Mouse (Mus musculus) limb, embryonic 12.5 days (tissue): Measurements from ENCODE around the gene Fam78a. TPM values are rescaled to one million over a fixed set of nuclear protein-coding genes. Genes with fewer than 3 reads are reported as not detected.

Source experiments
- ATAC-seq: fragments of 200-750 bp; cut with Nextera tagmentation; 2 replicates; pipeline ENCODE4 v1.8.0; 2017; ENCODE audit warnings: low read depth, moderate TSS enrichment; ENCODE audit not compliant: insufficient number of reproducible peaks, insufficient read depth, low FRiP score, low TSS enrichment
- H3K27ac ChIP-seq: fragments of 300-500 bp; sonication (generic); 2 replicates; pipeline ENCODE4 v1.5.1; 2016; ENCODE audit warnings: mild to moderate bottlenecking, moderate library complexity
- H3K27me3 ChIP-seq: fragments of 300-500 bp; sonication (generic); 2 replicates; pipeline ENCODE4 v1.6.1; 2016; ENCODE audit warnings: mild to moderate bottlenecking, moderate library complexity
- H3K36me3 ChIP-seq: fragments of 300-500 bp; sonication (generic); 2 replicates; pipeline ENCODE4 v1.6.1; 2016; ENCODE audit warnings: mild to moderate bottlenecking, moderate library complexity
- H3K4me1 ChIP-seq: fragments of 300-500 bp; sonication (generic); replicated peaks from 2 replicates; pipeline ENCODE4 v1.6.1; 2016
- H3K4me2 ChIP-seq: fragments of 300-500 bp; sonication (generic); 2 replicates; pipeline ENCODE4 v1.6.1; 2016; ENCODE audit warnings: mild to moderate bottlenecking, moderate library complexity
- H3K4me3 ChIP-seq: fragments of 300-500 bp; sonication (generic); replicated peaks from 2 replicates; pipeline ENCODE4 v1.5.1; 2016; ENCODE audit warnings: mild to moderate bottlenecking
- H3K9ac ChIP-seq: fragments of 300-500 bp; sonication (generic); replicated peaks from 2 replicates; pipeline ENCODE4 v1.6.1; 2016; ENCODE audit warnings: mild to moderate bottlenecking, moderate library complexity
- H3K9me3 ChIP-seq: fragments of 300-500 bp; sonication (generic); 2 replicates; pipeline ENCODE4 v1.6.1; 2016; ENCODE audit warnings: mild to moderate bottlenecking, moderate library complexity
- WGBS: fragments of 180-500 bp; shearing (Covaris S2); methylation state at CpG from one replicate; pipeline ENCODE4 v1.1.7; 2016; 5-methylcytosine and 5-hydroxymethylcytosine counted together
- polyA plus RNA-seq: library from polyadenylated mRNA; unstranded; fragments of >200 nt; fragmentation: Nextera tagmentation; extraction: Ambion mirVana; gene quantifications from 2 replicates; pipeline ENCODE4 v1.2.1, GENCODE M21; 2016

Fam78a gene
- polyA plus RNA-seq, 1 experiment from 2014 or later, result 4.0 TPM

GRCm38 (mm10) chr2:32082229-32082628 is 2.4 kb downstream of the Fam78a start:
- no peak for ATAC-seq
- H3K36me3 ChIP-seq, result no peaks in the 10 kb centered on the region
- whole genome bisulfite sequencing, result 10% methylated on average over 2 of the region's 2 CpGs
- H3K4me2 ChIP-seq, result peak overlapping the region; percentile 99
- H3K27me3 ChIP-seq, result peaks cover 60% of the 10 kb centered on the region
- no peaks in the 10 kb centered on the region for H3K9me3 ChIP-seq
- H3K9ac ChIP-seq, result peak overlapping the region; percentile 31; the same call in 1 of the 2 replicates
- H3K27ac ChIP-seq, result no peak overlapping the region
- H3K4me1 ChIP-seq, result peaks cover 20% of the 10 kb centered on the region
- H3K4me3 ChIP-seq, result peak overlapping the region; percentile 65

GRCm38 (mm10) chr2:32081296-32081929 is 3.2 kb downstream of the Fam78a start:
- Histone ChIP-seq H3K4me2 (peak overlapping the region; percentile 99; the same call in 1 of the 2 replicates), H3K27ac (no peak overlapping the region), H3K4me1 (peaks cover 20% of the 10 kb centered on the region), H3K27me3 (peaks cover 52% of the 10 kb centered on the region), H3K36me3 (no peaks in the 10 kb centered on the region), H3K9ac (no peak overlapping the region), H3K4me3 (peak overlapping the region; percentile 65), H3K9me3 (no peaks in the 10 kb centered on the region)
- ATAC-seq, result no peak
- WGBS, result 83% methylated on average over 14 of the region's 14 CpGs

GRCm38 (mm10) chr2:32080681-32081080 is 4.0 kb downstream of the Fam78a start:
- ATAC-seq, result no peak
- peaks cover 44% of the 10 kb centered on the region for H3K27me3 ChIP-seq
- no peak overlapping the region for H3K27ac ChIP-seq
- no peak overlapping the region for H3K4me2 ChIP-seq
- H3K4me3 ChIP-seq, result no peak overlapping the region
- no peak overlapping the region for H3K9ac ChIP-seq
- H3K4me1 ChIP-seq, result peaks cover 20% of the 10 kb centered on the region
- H3K9me3 ChIP-seq, result no peaks in the 10 kb centered on the region
- no peaks in the 10 kb centered on the region for H3K36me3 ChIP-seq
- WGBS, result 92% methylated on average over 3 of the region's 3 CpGs

- H3K4me2 ChIP-seq, result no peak overlapping the region
- H3K9me3 ChIP-seq, result no peaks in the 10 kb centered on the region
- H3K36me3 ChIP-seq, result no peaks in the 10 kb centered on the region
- no peak for ATAC-seq
- no peak overlapping the region for H3K4me3 ChIP-seq
- no peak overlapping the region for H3K27ac ChIP-seq
- WGBS, result 92% methylated on average over 14 of the region's 14 CpGs
- peaks cover 30% of the 10 kb centered on the region for H3K27me3 ChIP-seq
- no peak overlapping the region for H3K9ac ChIP-seq
- H3K4me1 ChIP-seq, result peaks cover 19% of the 10 kb centered on the region
Observed at GRCm38 (mm10) chr2:32079191-32079725, 5.4 kb downstream of the Fam78a start.

- Histone ChIP-seq H3K27me3 (peaks cover 23% of the 10 kb centered on the region), H3K9me3 (no peaks in the 10 kb centered on the region), H3K36me3 (no peaks in the 10 kb centered on the region), H3K27ac (no peak overlapping the region), H3K9ac (no peak overlapping the region), H3K4me2 (no peak overlapping the region), H3K4me1 (peaks cover 11% of the 10 kb centered on the region), H3K4me3 (no peak overlapping the region)
- 43% methylated on average over 8 of the region's 8 CpGs for WGBS
- no peak for ATAC-seq
Observed at GRCm38 (mm10) chr2:32078522-32078921, 6.1 kb downstream of the Fam78a start.

- Histone ChIP-seq H3K27me3 (peaks cover 15% of the 10 kb centered on the region), H3K4me3 (no peak overlapping the region), H3K27ac (no peak overlapping the region), H3K9ac (no peak overlapping the region), H3K36me3 (no peaks in the 10 kb centered on the region), H3K4me2 (no peak overlapping the region), H3K4me1 (peaks cover 5% of the 10 kb centered on the region; the same call in 1 of the 2 replicates), H3K9me3 (no peaks in the 10 kb centered on the region)
- WGBS, result 79% methylated on average over 10 of the region's 10 CpGs
- ATAC-seq, result no peak
Observed at GRCm38 (mm10) chr2:32077744-32078143, 6.9 kb downstream of the Fam78a start.

GRCm38 (mm10) chr2:32075368-32075767 is 9.3 kb downstream of the Fam78a start:
- Histone ChIP-seq H3K9me3 (no peaks in the 10 kb centered on the region), H3K4me1 (no peaks in the 10 kb centered on the region), H3K27ac (no peak overlapping the region), H3K9ac (no peak overlapping the region), H3K27me3 (no peaks in the 10 kb centered on the region; the same call in 1 of the 2 replicates), H3K4me3 (no peak overlapping the region), H3K4me2 (no peak overlapping the region), H3K36me3 (no peaks in the 10 kb centered on the region)
- 78% methylated on average over 7 of the region's 7 CpGs for WGBS
- no peak for ATAC-seq

- ATAC-seq, result no peak
- no peak overlapping the region for H3K4me2 ChIP-seq
- no peak overlapping the region for H3K9ac ChIP-seq
- no peaks in the 10 kb centered on the region for H3K27me3 ChIP-seq
- no peak overlapping the region for H3K4me3 ChIP-seq
- no peak overlapping the region for H3K27ac ChIP-seq
- no peaks in the 10 kb centered on the region for H3K9me3 ChIP-seq
- H3K4me1 ChIP-seq, result no peaks in the 10 kb centered on the region
- 62% methylated on average over 8 of the region's 8 CpGs for WGBS
- no peaks in the 10 kb centered on the region for H3K36me3 ChIP-seq
Observed at GRCm38 (mm10) chr2:32074404-32074803, 10.3 kb downstream of the Fam78a start.

- ATAC-seq, result no peak
- H3K27me3 ChIP-seq, result peaks cover 9% of the 10 kb centered on the region; the same call in 1 of the 2 replicates
- peaks cover 7% of the 10 kb centered on the region; the same call in 1 of the 2 replicates for H3K4me1 ChIP-seq
- H3K27ac ChIP-seq, result no peak overlapping the region
- 91% methylated on average over 10 of the region's 10 CpGs for WGBS
- H3K9me3 ChIP-seq, result no peaks in the 10 kb centered on the region
- no peak overlapping the region for H3K4me3 ChIP-seq
- no peak overlapping the region for H3K4me2 ChIP-seq
- H3K9ac ChIP-seq, result no peak overlapping the region
- H3K36me3 ChIP-seq, result no peaks in the 10 kb centered on the region
Observed at GRCm38 (mm10) chr2:32070747-32071146, 13.9 kb downstream of the Fam78a start.

- Histone ChIP-seq H3K9me3 (no peaks in the 10 kb centered on the region), H3K27ac (no peak overlapping the region), H3K4me3 (no peak overlapping the region), H3K9ac (no peak overlapping the region), H3K27me3 (peaks cover 9% of the 10 kb centered on the region; the same call in 1 of the 2 replicates), H3K4me2 (peak overlapping the region; percentile 33), H3K4me1 (peaks cover 7% of the 10 kb centered on the region; the same call in 1 of the 2 replicates), H3K36me3 (no peaks in the 10 kb centered on the region)
- no peak for ATAC-seq
- WGBS, result 48% methylated on average over 31 of the region's 31 CpGs
Observed at GRCm38 (mm10) chr2:32068811-32069607, 15.6 kb downstream of the Fam78a start.

- Histone ChIP-seq H3K4me3 (no peak overlapping the region), H3K27me3 (peaks cover 9% of the 10 kb centered on the region; the same call in 1 of the 2 replicates), H3K27ac (no peak overlapping the region), H3K4me1 (peaks cover 7% of the 10 kb centered on the region; the same call in 1 of the 2 replicates), H3K9me3 (no peaks in the 10 kb centered on the region), H3K36me3 (no peaks in the 10 kb centered on the region), H3K4me2 (no peak overlapping the region), H3K9ac (no peak overlapping the region)
- no peak for ATAC-seq
- WGBS, result 84% methylated on average over 4 of the region's 4 CpGs
Observed at GRCm38 (mm10) chr2:32066005-32066404, 18.7 kb downstream of the Fam78a start.
